Mouse (Mus musculus) lung, postnatal 25 days (tissue): ENCODE measurements around the gene Apoe.
"Not testable (repeated sequence)": the region's sequence is repeated elsewhere in the genome, so short reads cannot be mapped to it uniquely, and the experiment has no call there.

ENCODE experiments used
- DNase-seq: peaks from one replicate; pipeline ENCODE4 v3.0.0; 2022; ENCODE audit warnings: low spot score

The Apoe gene

GRCm38 (mm10) chr7:19691873-19692865, 6.8 kb downstream of the Apoe start, which contains the start of gene Apoc1:
Apoc1 (minus strand) TSS chr7:19692660.
- DNase-seq = peak; percentile 81

- no peak for DNase-seq
These were observed 7.6 kb downstream of the Apoe start for GRCm38 (mm10) chr7:19691434-19691833.

DNA sequence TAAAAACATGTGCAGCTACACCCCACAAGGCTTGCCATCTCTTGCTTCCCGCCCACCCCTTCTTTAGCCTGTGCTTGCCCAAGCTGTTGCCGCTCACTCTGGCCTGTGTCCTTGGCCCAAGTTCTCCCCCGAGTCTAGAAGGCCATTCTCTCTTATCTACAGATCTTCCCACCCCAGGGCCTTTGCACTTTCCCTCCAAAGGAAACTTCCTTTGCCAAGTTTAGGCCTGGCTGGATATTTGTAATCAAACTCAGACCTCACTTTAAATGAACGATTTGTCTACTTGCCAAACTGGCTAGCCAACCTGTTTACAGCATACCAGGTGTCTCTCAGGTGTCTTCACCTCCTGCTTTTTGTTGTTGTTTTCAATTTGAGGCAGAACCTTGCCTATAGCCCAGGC, 8.1 kb downstream of the Apoe start:
- DNase-seq = no peak

DNA sequence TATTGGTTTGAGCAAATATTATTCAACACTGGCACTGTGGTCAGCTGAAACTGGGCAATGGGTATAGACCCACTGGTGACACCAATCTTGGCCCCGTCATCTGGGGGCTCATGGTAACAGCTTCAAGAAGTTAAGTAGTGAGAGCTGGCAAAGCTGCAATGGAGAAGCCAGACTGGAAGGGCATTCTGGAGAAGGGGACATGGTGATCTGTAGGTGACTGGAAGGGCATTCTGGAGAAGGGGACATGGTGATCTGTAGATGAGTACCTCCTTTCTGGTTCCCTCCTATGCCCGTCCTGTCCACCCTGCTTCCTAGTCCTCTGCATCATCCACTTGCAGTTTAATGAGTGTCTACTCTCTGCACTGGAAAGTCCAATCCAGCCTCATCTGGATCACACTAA, 10.4 kb downstream of the Apoe start:
- DNase-seq = no peak

- no peak for DNase-seq
These were observed 10.9 kb downstream of the Apoe start for GRCm38 (mm10) chr7:19688101-19688500.

- not testable (repeated sequence) for DNase-seq
These were observed 11.9 kb downstream of the Apoe start for GRCm38 (mm10) chr7:19686927-19687583.

GRCm38 (mm10) chr7:19686521-19686920, 12.5 kb downstream of the Apoe start:
- DNase-seq = no peak

DNA sequence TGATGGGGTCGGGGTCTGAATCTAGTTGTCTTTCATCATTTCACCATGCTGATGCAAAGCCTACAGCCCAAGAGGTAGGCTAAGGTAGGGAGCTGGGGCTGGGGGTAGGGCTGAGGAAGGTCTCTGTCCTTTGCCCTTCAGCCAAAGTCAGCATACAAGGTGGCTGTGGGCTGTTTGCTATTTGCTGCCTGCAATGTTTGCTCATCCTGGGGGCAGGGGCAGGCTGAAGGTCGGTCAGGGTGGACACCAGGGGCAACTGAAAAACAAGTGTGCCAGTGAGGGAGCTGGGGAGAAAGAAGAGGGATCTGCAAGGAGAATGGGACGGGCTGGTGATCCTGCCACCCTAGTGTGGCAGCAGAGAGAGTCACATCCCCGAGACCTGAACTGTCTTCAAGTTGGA, 13.6 kb downstream of the Apoe start:
- no peak for DNase-seq

DNA sequence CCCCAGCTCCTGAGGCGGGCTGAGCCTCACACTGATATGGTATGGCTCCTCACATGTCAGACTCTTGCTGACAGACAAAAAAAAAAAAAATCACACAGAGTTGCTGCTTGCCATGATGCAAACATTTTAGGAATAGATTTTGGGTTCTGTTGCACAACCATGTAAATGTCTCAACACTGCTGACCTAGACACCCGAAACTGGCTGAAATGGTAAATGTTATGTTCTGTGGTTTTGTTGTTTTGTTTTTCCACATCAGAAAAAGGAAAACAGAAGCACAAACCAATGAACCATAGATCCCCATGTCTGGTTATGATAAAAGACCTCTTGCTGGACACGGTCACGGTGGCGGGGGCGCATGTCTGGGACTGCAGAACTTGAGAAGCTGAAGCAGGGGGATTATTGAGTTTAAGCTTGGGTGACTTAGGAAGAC, 15.2 kb downstream of the Apoe start:
- DNase-seq = peak; percentile 32

DNA sequence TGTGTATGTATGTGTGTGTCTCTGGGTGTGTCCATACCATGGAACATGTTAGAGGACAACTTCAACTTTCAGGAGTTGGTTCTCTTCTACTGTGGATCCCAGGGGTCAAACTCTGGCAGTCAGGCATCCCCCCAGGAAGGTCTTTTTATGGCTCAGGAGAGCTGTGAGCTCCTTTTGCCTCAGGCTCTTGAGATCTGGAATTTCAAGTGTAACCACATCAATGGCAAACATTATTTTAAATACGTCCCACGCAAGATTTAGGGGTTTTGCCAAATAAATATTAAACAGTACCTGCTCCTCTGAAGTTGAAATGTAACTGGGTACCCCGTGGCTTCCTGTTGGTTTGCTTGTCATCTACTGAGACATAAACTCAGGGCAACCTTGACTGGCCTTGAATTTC, 16.0 kb downstream of the Apoe start:
- DNase-seq = no peak

- DNase-seq = no peak
These were observed 17.7 kb downstream of the Apoe start, which contains the start of the genes Gm44805 and Apoc4 for GRCm38 (mm10) chr7:19681202-19681694. Gm44805 (minus strand) TSS chr7:19681423. Apoc4 (minus strand) TSS chr7:19681479.

- DNase-seq = no peak
These were observed 18.3 kb downstream of the Apoe start for GRCm38 (mm10) chr7:19680702-19681101.

DNA sequence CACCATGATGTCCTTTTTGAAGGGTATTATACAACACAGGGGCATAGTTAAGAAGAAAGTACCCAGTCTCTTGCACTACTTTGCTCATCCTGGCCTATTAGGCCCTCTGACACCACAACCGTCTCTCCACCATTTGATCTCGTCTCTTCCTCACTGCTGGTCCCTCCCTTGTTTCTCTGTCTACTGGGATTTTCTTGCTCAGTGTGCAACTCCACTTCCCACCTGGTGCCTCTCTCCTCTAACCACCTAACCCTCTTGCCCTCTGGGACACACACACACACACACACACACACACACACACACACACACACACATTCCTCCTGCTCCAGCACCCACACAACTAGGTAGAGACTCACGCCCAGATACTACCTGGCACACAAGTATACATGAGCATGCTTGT, 20.1 kb downstream of the Apoe start:
- DNase-seq = no peak

DNA sequence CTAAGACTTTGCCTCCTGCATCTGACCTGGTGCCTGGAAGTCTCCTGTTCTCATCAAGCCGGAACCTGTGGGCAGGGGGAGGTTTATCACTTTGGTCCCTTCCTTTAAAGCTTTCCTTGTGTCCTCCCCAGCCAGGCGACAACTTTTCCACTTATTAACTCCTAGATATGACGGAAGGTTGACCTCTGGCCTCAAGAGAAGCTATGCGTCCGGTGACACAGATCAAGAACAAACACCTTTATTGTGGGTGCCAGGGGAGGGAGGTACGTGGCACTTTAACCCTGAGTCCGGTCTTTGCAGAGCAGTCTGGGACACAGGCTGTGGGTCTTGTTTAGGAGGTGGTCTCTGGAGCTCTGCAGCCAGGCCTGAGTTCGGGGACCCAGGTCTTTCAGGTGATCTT, 21.1 kb downstream of the Apoe start, which contains the start of gene Apoc2:
Apoc2 (minus strand) TSS at position 70 of the 400 bp plus-strand sequence.
- DNase-seq = no peak

DNA sequence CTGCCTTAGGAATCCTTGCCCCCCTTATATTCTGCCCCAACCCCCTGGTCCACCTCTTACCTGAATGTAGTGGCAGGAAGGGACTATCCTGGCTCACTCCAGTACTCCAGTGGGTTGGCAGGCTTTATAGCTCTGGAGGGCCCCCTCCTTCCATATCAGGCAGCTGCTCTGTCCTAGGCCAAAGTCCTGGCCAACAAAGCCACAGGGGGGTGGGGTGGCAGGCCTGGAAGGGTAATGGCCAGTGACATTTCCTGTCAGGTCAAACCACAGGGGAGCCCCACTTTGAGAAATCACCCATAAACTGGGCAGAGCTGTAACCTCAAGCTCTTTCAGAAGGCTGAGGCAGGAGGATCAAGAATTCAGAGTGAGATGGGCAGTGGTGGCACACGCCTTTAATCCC, 22.3 kb downstream of the Apoe start:
- no peak for DNase-seq

- DNase-seq = no peak
These were observed 23.2 kb downstream of the Apoe start for GRCm38 (mm10) chr7:19675824-19676223.

DNA sequence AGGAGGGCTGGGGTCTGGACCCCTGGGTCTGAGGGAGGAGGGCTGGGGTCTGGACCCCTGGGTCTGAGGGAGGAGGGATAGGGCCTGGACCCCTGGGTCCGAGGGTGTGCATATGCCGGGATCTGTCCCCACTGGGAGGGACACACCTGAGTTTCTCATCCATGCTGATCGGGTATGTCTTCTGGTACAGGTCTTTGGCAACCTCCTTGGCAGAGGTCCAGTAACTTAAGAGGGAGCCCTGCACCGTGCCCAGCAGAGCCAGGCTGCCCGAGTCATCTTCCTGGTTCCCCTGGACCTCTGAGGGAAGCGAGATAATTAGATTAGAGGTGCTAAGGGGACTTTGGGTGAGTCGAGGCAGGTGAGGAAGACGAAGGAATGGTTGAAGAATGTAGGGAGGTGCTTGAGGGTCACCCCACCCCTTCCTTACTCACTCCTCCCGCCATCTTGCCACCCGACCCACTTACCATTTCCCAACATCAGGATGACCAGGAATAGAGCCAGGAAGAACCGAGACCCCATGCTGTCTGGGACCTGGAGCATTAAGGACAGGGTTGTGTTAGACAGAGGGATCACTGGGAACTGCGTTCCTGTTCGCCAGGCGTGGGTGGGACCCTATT, 25.8 kb downstream of the Apoe start:
- no peak for DNase-seq

DNA sequence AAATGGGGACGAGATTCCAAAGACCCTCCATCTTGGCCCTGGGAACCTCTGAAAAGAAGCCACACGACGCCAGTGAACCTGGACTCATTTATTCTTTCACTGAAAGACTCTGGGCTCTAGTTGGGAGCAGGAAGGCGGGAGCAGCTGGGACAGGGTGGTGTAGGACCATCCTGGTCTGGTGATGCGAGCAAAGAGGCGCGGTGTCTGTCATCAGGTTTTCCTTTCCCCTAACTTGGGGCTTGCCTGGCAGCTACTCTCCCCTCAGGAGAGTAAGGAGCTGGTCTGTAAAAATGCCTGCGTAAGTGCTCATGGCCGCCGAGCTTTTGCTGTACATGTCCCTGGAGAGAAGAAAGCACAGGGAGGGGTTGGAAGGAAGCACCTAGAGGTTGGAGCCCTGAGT, 27.5 kb downstream of the Apoe start:
- DNase-seq = no peak

DNA sequence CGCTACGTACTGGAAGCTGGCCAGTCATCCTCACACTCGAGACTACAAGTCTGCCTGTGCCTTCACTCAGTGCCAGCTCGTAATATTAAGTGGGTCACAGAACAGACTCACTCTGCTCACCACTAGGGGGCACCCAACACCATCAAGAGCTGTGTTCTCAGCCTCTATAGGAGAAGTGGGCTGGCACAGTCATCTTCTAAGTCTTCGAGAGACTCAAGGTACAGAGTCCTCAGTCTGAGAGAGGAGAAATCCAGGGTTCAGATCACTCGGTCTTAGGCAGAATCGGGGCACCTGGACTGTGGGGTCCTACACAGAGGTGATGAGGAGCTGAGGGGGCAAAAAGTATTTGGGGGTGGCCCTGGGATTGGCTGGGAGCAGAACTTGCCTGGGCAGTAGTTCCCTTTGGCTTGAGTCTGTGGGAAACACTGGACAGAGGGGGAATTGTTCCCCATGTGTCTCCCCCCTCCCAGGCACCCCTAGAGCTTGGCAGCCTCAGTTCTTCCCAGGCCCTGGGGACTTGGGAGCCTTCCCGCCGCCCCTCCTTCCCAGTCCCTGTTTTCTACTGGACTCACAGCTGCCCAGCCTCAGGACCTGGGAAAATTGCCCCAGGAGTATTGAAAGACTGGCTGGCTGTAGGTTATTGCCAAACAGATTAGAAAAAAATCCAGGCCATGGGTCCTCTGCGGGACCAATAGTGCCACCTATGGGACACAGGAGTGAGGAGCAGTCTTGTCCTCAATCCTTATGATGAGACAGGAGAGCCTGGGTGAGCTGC, 29.9 kb downstream of the Apoe start:
- DNase-seq = peak; percentile 94

- peak; percentile 18 for DNase-seq
These were observed 31.6 kb downstream of the Apoe start for GRCm38 (mm10) chr7:19667434-19667833.

- no peak for DNase-seq
These were observed 32.2 kb downstream of the Apoe start for GRCm38 (mm10) chr7:19666750-19667149.
